Mouse (Mus musculus) spleen, adult 2 months (tissue): ENCODE data around the gene Nt5dc2.

ENCODE experiments used
- CTCF ChIP-seq: fragments of 200-500 bp; IDR thresholded peaks from 2 replicates; pipeline ENCODE4 v1.5.1; 2011; ENCODE audit warnings: mild to moderate bottlenecking, inconsistent platforms; ENCODE audit not compliant: insufficient read depth, insufficient read length, insufficient replicate concordance; ENCODE audit errors: extremely low read depth
- POLR2A ChIP-seq: fragments of 200-500 bp; IDR thresholded peaks from 2 replicates; pipeline ENCODE4 v1.6.1; 2011; ENCODE audit warnings: low read depth, low read length, inconsistent platforms

DNA sequence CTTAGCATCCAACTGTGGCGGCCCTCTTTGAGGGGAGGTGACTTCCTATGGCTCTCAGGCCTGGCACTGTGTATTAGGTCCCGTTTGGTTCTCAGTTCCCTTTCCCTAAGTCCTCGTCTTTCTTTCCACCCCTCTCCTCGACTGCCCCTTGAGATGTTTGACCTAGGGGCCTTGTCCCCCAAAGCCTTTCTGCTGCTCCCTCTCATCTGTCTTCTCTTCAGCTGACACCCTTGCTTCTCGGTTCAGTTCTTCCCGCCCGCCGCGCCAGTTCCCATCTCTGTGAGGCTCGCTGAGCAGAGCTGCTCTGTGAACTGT is 6.4 kb downstream of the Nt5dc2 start:
- TF ChIP-seq CTCF (no peak), POLR2A (no peak)
